Mouse (Mus musculus): ENCODE measurements around the gene Myl12a. TPM values are rescaled to one million over a fixed set of nuclear protein-coding genes. Genes with fewer than 3 reads are reported as not detected.

The Myl12a gene
- total RNA-seq, 4 experiments from 2014 or later: 326 to 366 (median 337) TPM

GRCm38 (mm10) chr17:70948721-70949120, 54.0 kb downstream of the Myl12a start:
- no peak for DNase-seq (ENCODE audit: low spot score in 2 of 2)

- DNase-seq (ENCODE audit: low spot score in 2 of 2): no peak
Measured at GRCm38 (mm10) chr17:70943779-70944178, 58.9 kb downstream of the Myl12a start.

Other genes with a start within 250 kb of the Myl12a start
- gene Tgif1, start 149.3 kb downstream of the Myl12a start, total RNA-seq (2022): 1 to 10 TPM; 5.6 to 7.2 (median 5.9) TPM
- gene Myom1, start 245 bp downstream of the Myl12a start, total RNA-seq (2022): 1,000 to 10,000 TPM; 1,304 to 1,591 (median 1,439) TPM
- gene Lpin2, start 179.7 kb upstream of the Myl12a start, total RNA-seq (2022): 1 to 10 TPM; 1.6 to 4.9 (median 3.3) TPM

Measured in gastrocnemius, adult 8-10 months (tissue).